Mouse (Mus musculus) thymus, postnatal 10 days (tissue): ENCODE results near the gene Itpr1.

Source experiments
- DNase-seq, 2 experiments: peaks; one replicate each; pipeline ENCODE4 v3.0.0; 2021; ENCODE audit warnings: low spot score in 2 of 2

Itpr1 gene

DNA sequence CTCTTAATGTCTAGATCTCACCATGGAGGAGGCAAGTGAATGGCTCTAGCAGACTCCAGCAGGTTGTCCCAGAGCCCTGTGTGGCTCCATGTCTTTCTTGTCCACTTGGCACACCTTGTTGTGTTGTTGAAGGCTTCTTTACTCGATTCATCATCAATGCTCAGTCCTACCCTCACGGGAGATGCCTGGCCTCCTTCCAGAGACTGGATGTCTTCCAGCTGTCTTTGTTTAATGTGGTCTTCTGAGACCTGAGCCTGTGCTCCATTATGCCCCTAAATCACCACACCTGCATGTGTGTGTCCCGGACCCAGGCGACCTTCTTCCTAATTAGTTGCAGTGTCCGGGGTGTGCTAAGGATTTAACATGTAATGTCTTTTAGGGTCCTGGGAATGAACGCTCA lies 254.7 kb downstream of the Itpr1 start:
- no peak for DNase-seq

DNA sequence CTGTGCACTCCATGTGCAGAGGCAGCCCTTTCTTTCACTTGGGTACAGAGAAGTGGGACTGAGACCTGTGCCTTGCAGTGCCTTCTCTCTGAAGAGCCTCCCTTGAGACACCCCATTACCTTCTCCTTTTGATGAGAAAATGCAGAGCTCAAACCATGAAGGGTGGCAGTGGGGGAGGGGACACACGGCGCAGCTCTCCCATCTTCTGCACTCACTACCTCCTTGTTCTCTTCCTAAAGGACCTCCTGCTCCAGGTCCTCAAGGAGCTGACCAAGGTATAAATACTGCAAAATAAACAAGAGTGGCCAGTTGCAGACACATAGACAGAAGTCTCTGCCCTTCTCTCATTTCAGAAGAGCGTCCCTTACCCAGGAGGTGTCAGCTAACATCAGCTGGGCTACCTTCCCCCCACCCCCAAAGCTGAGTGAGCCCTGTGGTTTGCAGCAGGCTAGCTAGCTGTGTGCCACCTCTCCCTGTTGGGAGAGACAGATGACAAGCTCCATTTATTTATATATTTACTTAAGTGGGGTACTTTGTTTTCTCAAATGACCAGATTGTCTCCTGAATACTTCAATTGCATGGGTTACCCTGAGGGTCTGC lies 255.4 kb downstream of the Itpr1 start:
- peak; percentile 25 to 34 for DNase-seq

DNA sequence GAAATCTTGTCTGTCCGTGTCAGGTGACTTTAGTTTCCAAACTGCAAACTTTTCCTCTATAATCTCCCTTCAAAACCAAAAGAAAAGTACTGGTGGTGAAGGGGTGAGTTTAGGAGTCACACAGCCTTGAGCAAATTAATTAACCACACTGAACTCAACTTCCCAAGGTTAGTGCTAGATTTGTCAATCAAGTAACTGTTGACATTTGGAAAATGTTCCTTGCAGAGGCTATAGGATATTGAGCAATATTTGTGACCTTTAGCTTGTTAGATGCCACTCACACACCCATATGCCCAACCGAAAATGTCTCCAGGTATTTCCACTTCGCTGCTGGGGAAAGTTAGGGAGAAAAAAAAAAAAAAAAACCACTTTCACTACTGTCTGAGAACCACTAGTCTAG lies 259.0 kb downstream of the Itpr1 start:
- no peak for DNase-seq

DNA sequence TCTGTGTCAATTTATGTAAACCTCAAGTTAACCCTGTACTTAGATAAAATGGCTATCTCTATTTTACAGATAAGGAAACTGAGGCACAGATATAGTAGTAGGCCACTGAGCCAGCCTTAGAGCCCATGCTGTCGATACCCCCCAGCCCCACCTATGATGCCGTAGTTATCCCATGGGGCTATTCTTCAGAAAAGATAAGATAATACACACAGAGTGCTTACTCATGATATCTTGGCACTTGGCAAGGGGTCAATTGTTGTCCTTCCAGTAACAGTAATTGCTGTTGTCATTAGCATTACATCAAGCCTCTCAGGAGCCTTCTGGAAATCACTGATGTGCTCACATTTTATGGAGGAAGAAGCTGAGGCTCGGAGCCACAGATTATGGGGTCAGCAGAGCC lies 259.9 kb downstream of the Itpr1 start:
- no peak for DNase-seq

DNA sequence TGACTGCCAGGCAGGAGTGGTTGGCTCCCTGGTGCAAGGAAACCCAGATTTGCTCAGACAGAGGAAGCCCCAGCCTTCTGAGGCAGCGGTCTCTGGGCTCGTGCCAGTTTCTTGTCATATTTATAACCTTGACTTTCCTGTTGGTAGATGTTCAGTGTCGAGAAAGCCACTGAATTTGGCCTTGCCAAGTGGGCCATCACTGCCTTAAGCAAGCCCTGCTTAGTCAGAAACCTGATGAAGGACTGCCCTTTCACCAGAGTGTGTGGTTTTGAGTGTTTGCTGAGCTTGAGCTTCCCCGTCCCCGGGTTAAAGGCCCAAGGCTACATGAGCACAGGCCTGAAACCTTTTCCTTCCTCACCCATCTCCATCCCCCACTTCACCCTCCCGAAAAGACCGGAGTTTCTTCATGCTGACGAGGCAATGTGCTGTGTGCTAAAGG lies 263.9 kb downstream of the Itpr1 start:
- DNase-seq: no peak

DNA sequence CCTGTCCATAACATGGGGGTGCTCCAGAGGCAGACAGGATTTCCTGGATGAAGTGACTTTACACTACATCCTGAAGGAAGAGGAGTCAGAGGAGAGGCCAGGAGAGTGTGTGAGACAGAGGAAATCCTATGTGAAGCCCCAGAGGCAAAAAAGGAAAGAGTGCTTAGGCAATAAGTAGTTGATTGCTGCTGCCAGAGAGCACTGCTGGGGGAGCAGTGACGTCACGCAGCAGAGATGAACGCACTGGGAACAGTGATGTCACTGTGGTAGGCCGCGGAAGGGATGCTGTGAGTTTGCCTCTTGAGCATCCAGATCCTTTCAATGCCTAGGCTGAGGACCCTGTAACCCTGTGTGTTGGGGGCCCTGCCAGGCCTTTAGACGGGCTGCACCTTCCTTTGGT lies 264.7 kb downstream of the Itpr1 start:
- DNase-seq: no peak

DNA sequence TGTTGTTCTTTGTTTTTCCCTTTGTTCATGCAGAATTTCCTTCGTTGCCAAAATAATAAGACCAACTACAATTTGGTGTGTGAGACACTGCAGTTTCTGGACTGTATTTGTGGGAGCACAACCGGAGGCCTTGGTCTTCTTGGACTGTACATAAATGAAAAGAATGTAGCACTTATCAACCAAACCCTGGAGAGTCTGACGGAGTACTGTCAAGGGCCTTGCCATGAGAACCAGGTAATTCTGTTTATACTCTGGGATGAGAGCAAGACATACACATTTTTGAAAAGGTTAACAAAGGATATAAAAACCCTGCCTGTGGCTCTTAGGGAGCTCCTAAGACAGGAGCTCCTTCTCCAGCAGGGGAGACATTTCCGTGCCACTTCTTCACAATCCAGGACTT lies 268.3 kb downstream of the Itpr1 start:
- DNase-seq: no peak

DNA sequence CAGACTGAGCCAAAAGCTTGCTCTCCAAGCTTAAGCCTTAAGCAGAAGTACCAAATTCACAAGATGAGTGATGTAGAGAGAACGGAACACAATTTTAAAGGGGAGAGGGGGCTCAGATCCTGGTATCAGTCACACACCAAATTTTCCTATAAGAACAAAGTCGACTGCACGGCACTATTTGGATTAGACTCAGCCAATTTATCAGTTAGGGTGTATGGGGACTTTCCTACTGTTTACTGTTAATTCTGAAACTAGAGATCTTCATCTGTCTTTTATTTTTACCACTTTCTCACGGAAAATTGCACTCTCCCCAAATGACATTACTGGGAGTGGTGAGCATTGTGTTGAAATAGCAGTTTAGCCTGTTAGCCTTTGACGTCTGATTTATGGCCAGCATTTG lies 269.6 kb downstream of the Itpr1 start:
- DNase-seq: no peak

DNA sequence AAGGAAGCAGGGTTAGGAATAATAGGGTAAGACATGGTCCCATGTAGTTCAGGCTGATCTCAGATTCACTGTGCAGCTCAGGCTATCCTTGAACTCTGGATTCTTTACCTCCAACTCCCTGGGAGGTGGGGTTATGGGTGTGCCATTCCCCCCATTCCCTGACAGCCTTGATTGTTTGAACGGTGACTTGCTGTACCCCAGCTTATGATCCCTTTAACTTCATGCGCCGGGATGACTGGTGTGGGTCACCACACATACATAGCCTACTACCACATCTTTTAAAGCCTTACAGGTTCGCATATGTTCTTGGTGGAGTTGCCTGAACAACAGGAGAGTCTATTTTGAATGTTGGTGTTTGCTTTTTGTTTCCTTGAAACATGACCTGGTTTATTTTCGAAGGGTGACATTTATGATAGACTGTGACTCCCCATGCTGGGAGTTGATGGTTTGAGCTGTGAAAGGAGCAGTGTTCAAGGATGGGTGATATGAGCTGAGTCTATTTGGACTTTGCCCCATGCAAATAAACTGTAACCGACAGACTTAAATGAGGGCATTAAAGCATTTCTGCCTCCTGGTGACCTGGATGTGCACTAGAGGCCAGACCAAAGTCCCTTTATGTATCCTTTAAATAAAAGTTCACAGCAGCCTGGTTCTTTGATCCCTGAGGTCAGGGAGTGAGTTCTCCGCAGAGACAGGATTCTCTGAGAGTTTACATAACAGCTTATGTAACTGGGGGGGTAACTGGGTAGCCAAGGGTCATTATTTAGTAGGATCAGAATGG lies 273.5 kb downstream of the Itpr1 start:
- no peak for DNase-seq

DNA sequence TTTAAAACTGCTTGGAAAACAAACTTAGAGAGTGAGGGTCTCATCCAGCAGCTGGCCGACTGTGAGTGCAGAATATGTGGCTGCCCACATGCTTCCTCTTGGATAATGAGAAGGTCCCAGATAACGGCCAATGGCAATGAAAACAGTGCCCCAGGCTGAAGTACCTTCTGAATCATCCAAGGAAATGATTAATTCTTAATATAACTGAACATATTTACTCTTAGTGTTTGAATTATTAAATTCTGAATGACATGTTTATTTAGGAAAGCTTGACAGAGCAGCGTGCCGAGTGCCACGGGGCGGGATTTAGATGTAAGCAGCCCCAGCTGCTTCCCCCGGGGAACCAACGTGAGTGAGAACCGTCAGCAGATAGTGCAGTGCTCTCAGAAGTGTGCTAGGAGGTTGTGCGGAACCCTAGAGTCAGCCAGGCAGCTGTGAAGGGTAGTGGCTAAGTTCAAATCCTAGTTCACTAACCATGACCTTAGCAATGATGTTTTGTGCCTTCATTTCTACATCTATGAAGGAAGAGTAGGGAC lies 274.5 kb downstream of the Itpr1 start:
- no peak for DNase-seq

DNA sequence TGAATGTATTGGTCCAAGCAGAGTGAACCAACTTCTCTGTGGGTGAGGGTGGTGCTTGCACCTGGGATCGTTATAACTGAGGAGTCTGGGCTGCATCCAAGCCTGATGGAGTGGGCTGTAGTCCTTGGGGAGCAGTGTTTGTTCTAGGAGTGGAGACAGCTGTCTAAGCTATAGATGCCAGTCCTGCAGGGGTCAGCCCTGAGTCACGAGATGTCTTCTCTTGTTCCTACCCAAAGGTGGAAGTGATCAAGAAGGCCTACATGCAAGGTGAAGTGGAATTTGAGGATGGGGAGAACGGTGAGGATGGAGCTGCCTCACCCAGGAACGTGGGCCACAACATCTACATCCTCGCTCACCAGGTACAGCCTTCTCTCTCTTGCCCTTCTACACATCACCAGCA lies 275.4 kb downstream of the Itpr1 start:
- peak in 1 of 2 experiments; percentile 9 for DNase-seq

DNA sequence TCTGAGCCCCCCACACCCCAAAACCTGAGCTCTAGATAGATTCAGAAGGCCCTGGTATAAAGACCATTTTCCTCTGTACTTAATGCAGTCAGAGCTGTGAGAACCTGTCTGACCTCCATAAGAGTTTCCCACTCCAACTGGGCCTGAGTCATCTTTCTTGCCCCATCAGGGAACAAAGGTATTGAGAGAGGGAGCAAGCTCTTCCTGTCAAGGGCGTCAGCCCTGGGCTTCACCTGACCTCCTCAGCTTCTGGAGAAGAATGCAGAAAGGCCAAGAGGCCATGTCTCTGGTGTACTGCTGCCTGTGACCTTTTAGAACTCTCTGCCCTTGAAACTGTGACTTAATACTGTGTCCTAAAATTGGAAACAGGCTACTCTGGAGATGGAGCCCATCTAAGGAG lies 279.1 kb downstream of the Itpr1 start:
- DNase-seq: no peak

DNA sequence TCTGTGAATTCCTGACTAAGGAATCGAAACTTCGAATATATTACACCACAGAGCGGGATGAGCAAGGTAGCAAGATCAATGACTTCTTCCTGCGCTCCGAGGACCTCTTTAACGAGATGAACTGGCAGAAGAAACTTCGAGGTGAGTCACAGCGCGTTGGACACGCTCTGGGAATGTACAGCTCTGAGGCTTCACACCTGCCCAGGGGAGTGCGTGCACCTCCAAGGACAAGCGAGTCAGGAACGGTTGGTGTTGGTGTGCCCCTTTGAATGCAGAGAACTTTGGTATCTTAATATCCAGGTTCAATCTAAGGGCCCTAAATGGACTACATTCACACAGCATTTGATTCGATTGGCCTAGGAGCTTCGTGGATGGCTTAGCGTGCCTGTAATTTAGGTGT lies 280.9 kb downstream of the Itpr1 start:
- no peak for DNase-seq

DNA sequence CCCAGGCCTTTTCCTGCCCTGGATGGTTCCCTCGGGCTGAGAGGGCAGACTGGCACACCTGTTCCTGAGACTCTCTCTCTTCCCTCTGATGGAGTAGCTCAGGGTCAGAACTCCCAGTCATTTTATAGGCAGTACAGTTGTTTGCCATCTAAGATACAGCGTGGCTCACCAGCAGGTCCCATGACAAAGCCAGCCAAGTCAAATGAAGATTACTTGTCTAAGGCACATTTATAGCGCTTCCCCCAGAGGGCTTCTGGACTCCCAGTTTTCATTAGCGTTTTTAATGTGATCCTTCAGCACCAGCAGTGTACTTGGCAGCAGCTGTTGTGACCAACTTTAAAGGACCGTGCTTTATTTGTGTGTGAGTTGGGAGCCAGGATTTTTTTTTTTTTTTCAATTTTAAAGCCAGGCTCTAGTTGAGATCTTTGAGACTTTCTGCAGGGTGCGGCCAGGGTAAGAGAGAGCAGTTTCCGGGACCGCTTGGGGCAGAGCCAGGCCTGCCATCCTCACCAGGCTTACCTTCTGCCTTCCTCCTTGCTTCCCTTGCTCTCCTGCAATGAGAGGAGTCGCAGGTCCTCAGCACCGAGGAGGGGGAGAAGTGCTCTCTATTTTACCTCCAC lies 281.4 kb downstream of the Itpr1 start:
- DNase-seq: no peak

DNA sequence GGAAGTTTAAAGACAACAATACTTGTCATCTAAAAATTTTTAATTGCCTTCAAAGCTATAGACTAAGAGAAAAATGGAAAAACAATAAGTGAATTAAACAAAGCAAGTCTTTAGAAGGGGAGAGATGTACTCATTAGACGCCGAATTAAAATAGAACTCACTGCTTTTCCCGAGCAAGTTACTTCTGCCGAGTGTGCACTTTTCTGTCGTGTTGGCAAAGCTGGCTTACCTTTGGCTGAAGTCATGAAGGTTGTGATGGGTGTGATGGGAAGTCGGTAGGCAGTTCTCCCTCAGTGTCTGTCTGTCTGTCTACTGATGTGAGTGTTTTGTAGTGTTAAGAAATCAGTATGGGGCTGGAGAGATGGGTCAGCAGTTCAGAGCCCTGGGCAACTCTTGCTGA lies 282.1 kb downstream of the Itpr1 start:
- no peak for DNase-seq

DNA sequence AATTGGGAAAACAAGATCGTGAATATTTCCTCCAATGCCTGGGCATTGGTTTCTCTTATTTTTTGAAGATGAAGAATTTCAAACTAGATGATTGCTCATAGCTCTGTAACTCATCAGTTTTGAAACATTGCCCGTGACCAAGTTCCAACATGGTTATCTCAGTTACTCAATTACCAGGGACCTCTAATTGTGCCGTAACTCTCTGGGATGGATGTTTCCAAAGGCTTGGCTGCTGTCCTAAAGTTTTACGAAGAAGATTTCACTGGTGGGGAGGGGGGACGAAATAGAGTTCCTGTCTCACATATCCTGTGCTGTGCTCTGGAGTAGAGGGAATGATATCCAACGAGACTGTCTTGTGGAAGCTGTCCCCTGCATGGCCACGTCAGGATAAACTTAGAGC lies 285.2 kb downstream of the Itpr1 start:
- no peak for DNase-seq

DNA sequence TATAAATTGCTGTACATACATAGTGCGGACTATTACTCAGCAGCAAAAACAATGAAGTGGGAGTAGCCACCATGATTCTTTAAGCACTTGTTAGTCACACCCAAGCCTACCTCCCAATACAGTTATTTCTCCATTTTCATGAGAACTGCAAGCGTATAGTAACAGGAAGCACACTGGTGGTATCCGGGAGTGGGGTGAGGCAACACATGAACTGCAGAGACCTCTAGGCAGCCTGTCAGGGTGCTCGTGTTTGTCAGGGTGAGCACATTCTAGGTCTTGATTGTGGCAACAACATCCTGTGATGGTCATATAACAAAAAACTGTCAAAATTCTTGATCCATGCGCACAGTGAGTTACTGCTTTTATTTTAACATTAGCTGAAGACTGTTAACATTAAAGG lies 290.8 kb downstream of the Itpr1 start:
- DNase-seq: no peak

DNA sequence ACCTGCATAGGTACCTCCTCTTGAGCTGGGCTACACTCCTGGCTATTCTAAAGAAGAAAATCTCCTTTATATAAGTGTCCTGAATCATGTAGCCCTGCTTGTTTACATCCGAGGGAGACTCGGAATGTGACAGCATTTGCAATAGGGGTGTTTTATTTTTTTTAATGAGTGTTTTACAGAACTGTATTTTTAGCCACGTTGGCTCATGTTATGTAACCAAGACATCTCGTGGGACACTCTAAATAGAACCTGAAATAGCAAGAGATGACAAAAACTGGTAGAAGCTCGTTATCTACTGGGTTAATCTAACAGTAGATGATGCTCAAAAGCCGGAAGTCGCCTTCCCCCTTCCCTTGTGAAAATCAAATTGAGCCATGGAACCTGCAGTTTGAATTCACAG lies 291.8 kb downstream of the Itpr1 start:
- DNase-seq: no peak

DNA sequence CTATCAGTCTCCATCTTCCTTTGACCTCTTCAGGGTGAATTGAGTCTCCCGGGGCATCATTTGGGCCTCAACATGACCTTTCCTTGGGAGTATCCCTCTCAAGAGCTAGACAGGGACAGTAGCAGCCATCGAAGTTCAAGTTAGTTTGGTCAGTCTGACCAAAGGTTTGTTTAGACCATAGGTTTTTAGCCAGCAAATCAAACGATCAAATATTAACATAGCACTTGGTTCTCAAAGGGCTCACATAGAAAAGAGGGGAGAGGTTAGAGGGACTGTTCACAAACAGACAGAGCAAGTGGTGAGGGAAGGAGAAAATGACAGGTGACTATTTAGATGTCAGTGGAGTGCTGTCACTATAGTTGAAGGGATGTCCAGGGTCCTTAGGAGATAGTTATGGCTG lies 293.3 kb downstream of the Itpr1 start:
- no peak for DNase-seq

DNA sequence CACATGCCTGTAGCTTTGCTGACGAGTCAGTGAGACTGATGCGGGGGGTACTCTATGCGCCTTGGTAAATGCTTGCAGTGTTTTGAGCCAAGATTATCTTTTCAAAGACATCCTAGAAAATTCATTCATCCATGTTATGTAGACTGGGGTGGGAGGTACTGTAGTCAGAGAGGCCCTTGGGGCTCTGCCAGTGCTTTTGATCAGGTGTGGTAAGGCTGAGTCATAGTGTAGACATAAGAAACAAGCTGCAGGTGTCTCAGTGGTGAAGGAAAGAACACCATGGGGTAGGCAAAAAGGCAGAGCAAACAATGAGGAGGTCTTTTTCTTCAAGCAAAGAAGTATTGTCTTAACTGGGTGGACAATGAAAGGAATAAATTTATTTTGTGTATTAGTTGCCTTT lies 294.4 kb downstream of the Itpr1 start:
- DNase-seq: no peak

DNA sequence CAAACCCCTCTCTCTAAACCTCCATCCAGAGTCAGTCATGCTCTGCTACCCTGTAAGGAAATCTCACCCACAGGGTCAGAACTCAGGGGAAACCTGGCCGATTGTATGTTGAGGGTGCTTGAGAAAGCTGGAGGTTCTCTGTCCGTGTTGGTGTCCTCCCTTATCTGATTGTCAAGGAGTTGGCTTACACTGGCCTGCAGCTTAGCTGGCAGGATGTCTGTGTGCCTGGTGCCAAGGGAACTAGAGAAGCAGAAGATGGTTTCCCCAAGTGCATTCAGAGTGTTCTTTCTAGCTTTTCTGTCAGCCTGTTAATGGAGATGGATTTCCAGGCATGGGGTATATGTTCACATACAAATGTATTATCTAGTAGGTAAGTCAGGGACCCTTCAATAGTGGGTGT lies 296.4 kb downstream of the Itpr1 start:
- DNase-seq: no peak

DNA sequence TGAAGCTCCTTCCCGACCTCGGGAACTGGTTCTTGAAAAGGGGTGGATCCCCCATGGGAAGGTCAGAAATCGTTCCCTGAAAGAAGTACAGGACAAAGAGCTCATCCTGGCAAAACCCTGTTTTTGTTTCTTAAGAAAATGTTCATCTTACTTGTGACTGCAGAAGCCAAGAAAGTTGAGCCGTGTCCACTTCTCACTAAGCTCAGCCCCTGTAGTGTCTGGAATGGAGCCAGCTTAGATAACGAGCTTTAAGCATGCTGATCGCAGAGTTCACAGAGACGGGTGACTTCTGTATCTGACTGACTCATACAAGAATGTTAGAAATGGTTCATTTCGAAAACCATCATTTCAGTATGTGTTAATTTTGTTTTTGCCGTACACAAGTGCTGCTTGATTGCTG lies 297.2 kb downstream of the Itpr1 start:
- DNase-seq: no peak

DNA sequence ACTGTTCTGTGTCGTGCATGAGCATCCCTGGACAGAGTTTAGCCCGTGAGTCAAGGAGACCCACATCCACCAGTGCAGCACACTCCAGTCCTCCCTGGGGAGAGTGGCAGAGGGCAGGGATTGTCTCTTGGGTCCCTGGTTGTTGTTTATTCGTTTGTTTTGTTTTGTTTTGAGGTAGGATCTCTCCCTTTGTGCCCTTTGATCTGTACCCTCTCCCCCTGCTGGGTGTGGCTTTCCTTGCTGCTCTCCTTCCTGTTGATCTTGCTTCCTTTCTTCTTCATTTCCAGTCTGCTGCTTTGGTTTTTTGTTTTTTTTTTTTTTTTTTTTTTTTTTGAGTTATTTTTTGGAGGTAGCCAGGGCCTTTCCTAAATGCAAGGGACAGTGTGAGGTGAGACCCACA lies 299.2 kb downstream of the Itpr1 start:
- no peak for DNase-seq
